Mouse (Mus musculus): Measurements from ENCODE around the gene Madcam1. TPM values are rescaled to one million over a fixed set of nuclear protein-coding genes. Genes with fewer than 3 reads are reported as not detected.

Madcam1 gene
- polyA plus RNA-seq, 1 experiment from 2014 or later = not detected

GRCm38 (mm10) chr10:79628377-79628776 is 36.0 kb upstream of the Madcam1 start:
- H3K4me3 ChIP-seq (ENCODE audit: low read depth, low read length) = no peak overlapping the region
- H3K4me1 ChIP-seq (ENCODE audit: insufficient read depth, low read depth, low read length) = no peaks in the 10 kb centered on the region
- DNase-seq (ENCODE audit: low spot score) = no peak
- no peaks in the 10 kb centered on the region for H3K27me3 ChIP-seq (replicated peaks; ENCODE audit: insufficient read depth, low read length)
- WGBS = 76% methylated on average over 5 of the region's 5 CpGs
- no peaks in the 10 kb centered on the region for H3K36me3 ChIP-seq (ENCODE audit: insufficient read depth, low read length)
- no peaks in the 10 kb centered on the region for H3K9me3 ChIP-seq (ENCODE audit: low read length)
- no peak overlapping the region for H3K4me2 ChIP-seq (replicated peaks; ENCODE audit: low read depth, low read length)
- no peak for ATAC-seq
- H3K27ac ChIP-seq (ENCODE audit: low read length) = no peak overlapping the region
- H3K9ac ChIP-seq (replicated peaks; ENCODE audit: low read depth) = no peak overlapping the region
- TF ChIP-seq CTCF (IDR thresholded peaks at IDR 0.05) = no peak
- no peak for TF ChIP-seq EP300 (IDR thresholded peaks at IDR 0.05)

- no peak for DNase-seq (ENCODE audit: low spot score)
- Histone ChIP-seq H3K27me3 (replicated peaks; ENCODE audit: insufficient read depth, low read length) (no peaks in the 10 kb centered on the region; the same call in 1 of the 2 replicates), H3K4me2 (replicated peaks; ENCODE audit: low read depth, low read length) (no peak overlapping the region), H3K36me3 (ENCODE audit: insufficient read depth, low read length) (no peaks in the 10 kb centered on the region), H3K4me3 (ENCODE audit: low read depth, low read length) (no peak overlapping the region), H3K4me1 (ENCODE audit: insufficient read depth, low read depth, low read length) (no peaks in the 10 kb centered on the region), H3K9me3 (ENCODE audit: low read length) (no peaks in the 10 kb centered on the region), H3K9ac (replicated peaks; ENCODE audit: low read depth) (no peak overlapping the region), H3K27ac (ENCODE audit: low read length) (no peak overlapping the region)
- TF ChIP-seq EP300 (IDR thresholded peaks at IDR 0.05) = no peak
- 73% methylated on average over 4 of the region's 4 CpGs for WGBS
- ATAC-seq = no peak
Observed at GRCm38 (mm10) chr10:79631432-79631831, 32.9 kb upstream of the Madcam1 start.

GRCm38 (mm10) chr10:79633006-79633777 is 31.2 kb upstream of the Madcam1 start:
- ATAC-seq = no peak
- H3K9ac ChIP-seq (replicated peaks; ENCODE audit: low read depth) = no peak overlapping the region
- peaks cover 7% of the 10 kb centered on the region; the same call in 1 of the 2 replicates for H3K27me3 ChIP-seq (replicated peaks; ENCODE audit: insufficient read depth, low read length)
- no peak overlapping the region for H3K4me3 ChIP-seq (ENCODE audit: low read depth, low read length)
- H3K4me2 ChIP-seq (replicated peaks; ENCODE audit: low read depth, low read length) = no peak overlapping the region
- TF ChIP-seq CTCF (IDR thresholded peaks at IDR 0.05) (no peak), EP300 (IDR thresholded peaks at IDR 0.05) (no peak)
- WGBS = 76% methylated on average over 17 of the region's 17 CpGs
- H3K36me3 ChIP-seq (ENCODE audit: insufficient read depth, low read length) = no peaks in the 10 kb centered on the region
- no peak overlapping the region for H3K27ac ChIP-seq (ENCODE audit: low read length)
- no peaks in the 10 kb centered on the region for H3K9me3 ChIP-seq (ENCODE audit: low read length)
- no peak for DNase-seq (ENCODE audit: low spot score)
- peaks cover 3% of the 10 kb centered on the region; the same call in 1 of the 2 replicates for H3K4me1 ChIP-seq (ENCODE audit: insufficient read depth, low read depth, low read length)

GRCm38 (mm10) chr10:79636287-79636686 is 28.1 kb upstream of the Madcam1 start:
- no peaks in the 10 kb centered on the region for H3K36me3 ChIP-seq (ENCODE audit: insufficient read depth, low read length)
- peaks cover 3% of the 10 kb centered on the region; the same call in 1 of the 2 replicates for H3K4me1 ChIP-seq (ENCODE audit: insufficient read depth, low read depth, low read length)
- TF ChIP-seq EP300 (IDR thresholded peaks at IDR 0.05) = no peak
- TF ChIP-seq CTCF (IDR thresholded peaks at IDR 0.05) = no peak
- ATAC-seq (no peak), DNase-seq (ENCODE audit: low spot score) (no peak)
- no peak overlapping the region for H3K4me2 ChIP-seq (replicated peaks; ENCODE audit: low read depth, low read length)
- H3K27me3 ChIP-seq (replicated peaks; ENCODE audit: insufficient read depth, low read length) = peaks cover 14% of the 10 kb centered on the region; the same call in 1 of the 2 replicates
- no peak overlapping the region for H3K27ac ChIP-seq (ENCODE audit: low read length)
- H3K9ac ChIP-seq (replicated peaks; ENCODE audit: low read depth) = no peak overlapping the region
- 71% methylated on average over 8 of the region's 8 CpGs for WGBS
- no peak overlapping the region for H3K4me3 ChIP-seq (ENCODE audit: low read depth, low read length)
- no peaks in the 10 kb centered on the region for H3K9me3 ChIP-seq (ENCODE audit: low read length)

- no peak within 1 kb of the TSS for H3K27ac ChIP-seq (ENCODE audit: low read length)
- WGBS = under 1% methylated on average over 62 of the region's 116 CpGs
- peaks cover 3% of the 10 kb centered on the region; the same call in 1 of the 2 replicates for H3K4me1 ChIP-seq (ENCODE audit: insufficient read depth, low read depth, low read length)
- TF ChIP-seq CTCF (IDR thresholded peaks at IDR 0.05) = no peak
- TF ChIP-seq EP300 (IDR thresholded peaks at IDR 0.05) = no peak
- no peak within 1 kb of the TSS for H3K9ac ChIP-seq (replicated peaks; ENCODE audit: low read depth)
- no peak for DNase-seq (ENCODE audit: low spot score)
- peaks cover 14% of the 10 kb centered on the region; the same call in 1 of the 2 replicates for H3K27me3 ChIP-seq (replicated peaks; ENCODE audit: insufficient read depth, low read length)
- H3K4me2 ChIP-seq (replicated peaks; ENCODE audit: low read depth, low read length) = peak within 1 kb of the TSS; percentile 72
- ATAC-seq = peak; percentile 37; the same call in 1 of the 2 replicates
- no peaks in the 10 kb centered on the region for H3K36me3 ChIP-seq (ENCODE audit: insufficient read depth, low read length)
- H3K4me3 ChIP-seq (ENCODE audit: low read depth, low read length) = peak within 1 kb of the TSS; percentile 44
- H3K9me3 ChIP-seq (ENCODE audit: low read length) = no peaks in the 10 kb centered on the region
Observed at GRCm38 (mm10) chr10:79637128-79638110, 26.9 kb upstream of the Madcam1 start, which contains the start of gene Shc2. Shc2 (minus strand) TSS chr10:79637918.
